Mouse (Mus musculus) liver, embryonic 14.5 days (tissue): Measurements from ENCODE around the gene Rgsl1.

Experiments
- CTCF ChIP-seq: IDR thresholded peaks from 2 replicates; pipeline ENCODE4 v1.5.1; 2016; ENCODE audit warnings: antibody characterized with exemption, low read depth, control low read depth
- EP300 ChIP-seq: IDR thresholded peaks from 2 replicates; pipeline ENCODE4 v1.6.1; 2016; ENCODE audit warnings: antibody characterized with exemption, low read depth

DNA sequence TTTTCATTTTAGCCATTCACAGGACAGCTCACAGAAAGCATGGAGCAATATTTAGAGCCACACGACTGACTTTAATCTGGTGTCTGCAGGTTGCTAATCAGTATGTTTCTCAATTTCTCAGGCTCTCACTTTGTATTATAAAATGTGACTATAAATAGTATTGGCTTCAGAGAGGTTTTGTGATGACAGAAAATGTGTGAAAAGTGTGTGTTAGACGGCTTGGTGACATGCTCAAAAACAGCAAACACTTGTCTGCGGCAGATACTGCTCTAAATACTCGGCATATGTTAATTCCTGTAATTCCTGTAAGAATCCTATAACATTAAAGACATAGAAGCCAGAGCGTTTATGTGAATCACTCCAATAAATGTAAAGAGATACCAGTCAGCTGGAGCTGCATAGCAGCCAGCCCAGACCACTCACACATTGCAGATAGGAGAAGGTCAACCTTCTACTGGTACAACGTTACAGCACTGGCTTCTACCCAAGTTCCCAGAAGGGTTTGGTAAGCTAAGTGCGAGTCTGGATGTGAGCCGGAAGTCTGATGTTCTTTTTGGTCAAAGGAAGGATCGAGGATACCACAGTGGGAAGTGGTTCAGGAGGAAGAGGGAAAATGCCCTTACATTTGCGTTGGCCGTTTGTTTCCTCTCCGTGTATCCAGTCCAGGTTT lies 95.9 kb downstream of the Rgsl1 start:
- TF ChIP-seq CTCF (no peak), EP300 (no peak)
